Comparison of ENCODE assay signal across 8 mouse cellular contexts in the genomic region with DNA sequence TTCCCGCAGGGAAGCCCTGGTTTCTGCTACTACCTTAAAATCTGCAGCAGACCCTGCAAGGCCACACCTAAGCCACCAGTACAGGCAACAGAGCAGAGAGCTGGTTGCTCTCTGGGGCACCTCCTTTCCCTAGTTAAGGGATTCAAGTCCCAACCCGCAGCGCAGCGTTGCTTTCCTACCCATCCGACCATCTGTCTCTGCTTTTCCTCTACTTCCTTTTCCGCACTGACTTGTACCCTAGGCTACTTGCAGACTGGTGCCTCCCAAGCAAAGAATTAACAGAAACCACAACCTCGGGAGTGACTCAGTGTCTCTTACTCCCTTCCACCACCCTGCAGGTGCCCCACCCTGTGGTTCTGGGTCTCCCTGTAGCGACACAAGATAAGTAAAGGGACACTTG. TPM values are rescaled to one million over a fixed set of nuclear protein-coding genes. Genes with fewer than 3 reads are reported as not detected.
DNase-seq lines count a peak whose midpoint lies in the region; ATAC-seq lines count a peak whose summit lies in the region.

No protein-coding gene starts in this region.

- H3K27me3 ChIP-seq in forebrain, embryonic 13.5 days = peaks cover 26% of the 10 kb centered on the region
- 0 out of 2 replicates have a peak, but pooled peaks cover 5% of the 10 kb centered on the region for H3K27me3 ChIP-seq in midbrain, embryonic 14.5 days (ENCODE audit: control insufficient read depth, insufficient read depth, low read length)

- no peak for ATAC-seq in CD4-positive, CD25-positive, alpha-beta regulatory T cell, adult 4 months
- ATAC-seq in forebrain, embryonic 13.5 days = no peak
- no peak for ATAC-seq in midbrain, embryonic 14.5 days (ENCODE audit: low FRiP score, low TSS enrichment)

- no peak overlapping the region for H3K27ac ChIP-seq in forebrain, embryonic 13.5 days
- H3K27ac ChIP-seq in midbrain, embryonic 14.5 days (replicated peaks; ENCODE audit: low read depth, low read length) = no peak overlapping the region

- DNase-seq in CD4-positive, CD25-positive, alpha-beta regulatory T cell, adult 2 months (ENCODE audit: low read depth, low spot score) = peak; percentile 10
- DNase-seq in spleen, adult 12 weeks (ENCODE audit: low spot score) = peak; percentile 45
- DNase-seq in spleen, adult 18-20 months = no peak
- DNase-seq in layer of hippocampus, adult 9-11 months = peak; percentile 21
- peak; percentile 25 for DNase-seq in midbrain, embryonic 14.5 days
- no peak for DNase-seq in ovary, postnatal 10 days (ENCODE audit: low spot score)

- H3K4me1 ChIP-seq in forebrain, embryonic 13.5 days = peaks cover 14% of the 10 kb centered on the region
- peaks cover 10% of the 10 kb centered on the region for H3K4me1 ChIP-seq in midbrain, embryonic 14.5 days (ENCODE audit: control insufficient read depth, insufficient read depth, low read length)

- peak overlapping the region; percentile 67 for H3K4me3 ChIP-seq in forebrain, embryonic 13.5 days
- peak overlapping the region; percentile 69 for H3K4me3 ChIP-seq in midbrain, embryonic 14.5 days (replicated peaks; ENCODE audit: low read depth, low read length)

- peak overlapping the region; percentile 70 for H3K9ac ChIP-seq in forebrain, embryonic 13.5 days
- H3K9ac ChIP-seq in midbrain, embryonic 14.5 days (replicated peaks; ENCODE audit: low read length) = peak overlapping the region; percentile 67

- 10% methylated on average over 8 of the region's 8 CpGs for WGBS in forebrain, embryonic 13.5 days
- WGBS in midbrain, embryonic 14.5 days = 11% methylated on average over 8 of the region's 8 CpGs

- H3K36me3 ChIP-seq in forebrain, embryonic 13.5 days (ENCODE audit: poor library complexity, severe bottlenecking) = no peaks in the 10 kb centered on the region
- H3K36me3 ChIP-seq in midbrain, embryonic 14.5 days (ENCODE audit: control insufficient read depth, insufficient read depth, low read length) = no peaks in the 10 kb centered on the region

- peak overlapping the region; percentile 76 for H3K4me2 ChIP-seq in forebrain, embryonic 13.5 days
- H3K4me2 ChIP-seq in midbrain, embryonic 14.5 days (ENCODE audit: low read length) = peak overlapping the region; percentile 85

- H3K9me3 ChIP-seq in forebrain, embryonic 13.5 days (replicated peaks) = no peaks in the 10 kb centered on the region
- H3K9me3 ChIP-seq in midbrain, embryonic 14.5 days (ENCODE audit: control insufficient read depth, low read length) = no peaks in the 10 kb centered on the region

RNA-seq across cellular contexts. Expression of gene Mgst3, which starts 1.0 kb away (rescaled TPM):
- polyA plus RNA-seq in CD4-positive, CD25-positive, alpha-beta regulatory T cell, adult 4 months (2017; shearing (Covaris generic)) = 1 to 10 TPM; 3.8 to 5.1 TPM
- 59.2 and 59.3 TPM in 2 replicates for polyA plus RNA-seq in forebrain, embryonic 13.5 days (2015; fragmentation: Nextera tagmentation; extraction: Ambion mirVana)
- polyA plus RNA-seq in midbrain, embryonic 14.5 days (2014; fragmentation: Nextera tagmentation; extraction: Ambion mirVana) = 124 and 177 TPM in 2 replicates

RNA-seq across cellular contexts. Expression of gene Aldh9a1, which starts 42.9 kb away (rescaled TPM):
- 10 to 100 TPM; 70.3 to 93.0 TPM for polyA plus RNA-seq in CD4-positive, CD25-positive, alpha-beta regulatory T cell, adult 4 months (2017; shearing (Covaris generic))
- polyA plus RNA-seq in forebrain, embryonic 13.5 days (2015; fragmentation: Nextera tagmentation; extraction: Ambion mirVana) = 23.2 and 24.8 TPM in 2 replicates
- 23.2 and 28.6 TPM in 2 replicates for polyA plus RNA-seq in midbrain, embryonic 14.5 days (2014; fragmentation: Nextera tagmentation; extraction: Ambion mirVana)

Comparison
In these comparisons a context has a peak if more than half of its experiments do, and no peak if none do; other contexts are left out.
1. DNase-seq: peak in CD4-positive, CD25-positive, alpha-beta regulatory T cell, adult 2 months (single experiment), spleen, adult 12 weeks (single experiment), layer of hippocampus, adult 9-11 months (single experiment) and midbrain, embryonic 14.5 days (single experiment); none in spleen, adult 18-20 months (0 of 2) and ovary, postnatal 10 days (single experiment).